Mouse (Mus musculus) large intestine, adult 2 months (tissue): ENCODE data around the gene Sgtb. TPM values are rescaled to one million over a fixed set of nuclear protein-coding genes. Genes with fewer than 3 reads are reported as not detected.

Experiments
- DNase-seq: peaks from one replicate; pipeline ENCODE4 v3.0.0-alpha.2; 2012; ENCODE audit warnings: low read depth, low spot score
- WGBS: fragments of 180-500 bp; shearing (Covaris S2); methylation state at CpG from one replicate; pipeline ENCODE4 v1.1.7; 2018; 5-methylcytosine and 5-hydroxymethylcytosine counted together
- polyA plus RNA-seq: library from polyadenylated mRNA; depleted of rRNA; stranded (reverse); fragments of >200 nt; gene quantifications from 2 replicates; pipeline ENCODE4 v1.2.3, GENCODE M21; 2012; rRNA removed

Sgtb gene
- 0.45 and 0.62 TPM in 2 replicates for polyA plus RNA-seq

DNA sequence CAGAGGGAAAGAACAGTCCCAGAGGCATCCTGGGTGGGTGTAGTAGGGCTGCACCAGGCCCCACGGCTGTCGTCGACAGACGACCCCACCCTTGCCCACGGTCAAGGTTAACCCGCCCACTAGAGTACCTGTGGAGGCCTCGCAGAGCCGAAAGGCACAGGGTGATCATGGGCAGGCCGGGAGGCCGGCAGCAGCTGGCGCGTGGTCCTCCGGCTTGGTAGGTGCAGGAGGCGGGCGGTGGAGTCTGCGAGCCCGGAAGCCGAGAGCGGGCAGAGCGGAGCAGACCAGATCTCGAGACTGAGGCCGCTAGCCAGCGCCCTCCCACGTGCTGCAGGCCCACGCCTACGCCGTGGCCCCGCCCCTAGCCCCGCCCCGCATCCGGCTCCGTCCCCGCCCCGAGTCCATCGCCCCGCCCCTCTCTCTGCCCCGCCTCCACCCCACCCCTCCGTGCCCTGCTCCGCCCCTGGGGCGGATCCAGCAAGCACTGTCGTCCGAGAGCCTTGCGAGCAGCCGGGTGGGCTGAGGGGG, at the start of gene Sgtb, which contains the start of gene Nln:
Gene Sgtb, plus strand, starts transcription at position 454 of the 528 bp plus-strand sequence.
Gene Nln, minus strand, starts transcription at position 327 of the 528 bp plus-strand sequence.
- WGBS: under 1% methylated on average over 43 of the region's 44 CpGs
- peak; percentile 24 for DNase-seq

DNA sequence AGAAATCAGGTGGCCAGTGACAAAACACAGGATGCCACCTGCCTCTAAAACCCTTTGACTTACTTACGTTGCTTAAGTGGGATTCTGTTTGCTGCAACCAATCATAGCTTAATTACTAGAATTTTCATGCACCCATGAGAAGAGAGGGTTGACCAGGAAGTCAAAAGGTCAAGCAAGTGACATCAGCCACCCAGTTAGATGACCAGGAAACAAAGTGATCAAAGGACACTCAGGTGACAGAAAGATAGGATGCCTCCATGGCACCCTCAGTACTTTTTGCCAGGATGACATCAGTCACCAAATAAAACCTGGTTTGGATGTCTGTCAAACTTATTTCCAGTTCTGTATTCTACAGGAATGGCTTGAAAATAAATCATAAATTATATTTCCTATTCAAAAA, 49.3 kb upstream of the Sgtb start:
- DNase-seq: no peak

DNA sequence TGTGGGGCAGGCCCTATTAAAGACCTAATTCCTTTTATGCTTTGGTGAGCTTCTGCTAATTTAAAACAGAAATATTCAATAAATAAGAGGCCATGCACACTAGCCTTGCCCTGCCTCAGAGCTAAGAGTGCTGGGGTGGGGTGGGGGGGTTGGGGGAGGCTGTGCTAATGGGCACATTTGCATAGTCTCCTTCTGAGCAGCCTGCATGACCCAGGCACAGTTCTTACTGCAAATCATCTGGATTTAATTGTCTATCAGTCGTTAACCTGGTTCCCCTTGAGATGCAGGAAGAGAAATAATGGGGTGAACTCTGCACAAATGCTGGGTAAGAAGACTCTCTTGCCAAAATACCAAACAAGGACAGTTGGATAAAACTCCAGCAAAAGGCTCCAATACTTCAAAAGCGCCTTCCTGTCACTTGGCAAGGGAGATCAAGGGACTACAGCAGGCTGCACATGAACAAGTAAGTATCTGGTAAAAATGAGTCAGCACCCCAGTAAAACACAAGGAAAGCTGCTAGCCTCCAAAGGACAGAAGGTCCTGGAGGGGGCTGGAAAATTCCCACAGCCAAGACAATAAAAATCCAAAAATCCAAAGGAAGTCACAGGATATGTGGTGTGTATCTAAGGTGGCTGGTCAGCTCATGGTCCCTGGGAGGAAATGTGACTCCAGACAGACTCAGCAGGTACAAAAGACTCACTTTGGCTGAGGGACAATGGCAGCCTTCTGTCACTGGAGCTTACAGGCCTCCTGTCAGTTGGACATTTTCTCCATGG, 47.4 kb upstream of the Sgtb start:
- 69% methylated on average over 2 of the region's 2 CpGs for WGBS
- DNase-seq: no peak

More for the DNA sequence above, 49.3 kb upstream of the Sgtb start:
- WGBS: 87% methylated on average over 1 of the region's 1 CpGs

DNA sequence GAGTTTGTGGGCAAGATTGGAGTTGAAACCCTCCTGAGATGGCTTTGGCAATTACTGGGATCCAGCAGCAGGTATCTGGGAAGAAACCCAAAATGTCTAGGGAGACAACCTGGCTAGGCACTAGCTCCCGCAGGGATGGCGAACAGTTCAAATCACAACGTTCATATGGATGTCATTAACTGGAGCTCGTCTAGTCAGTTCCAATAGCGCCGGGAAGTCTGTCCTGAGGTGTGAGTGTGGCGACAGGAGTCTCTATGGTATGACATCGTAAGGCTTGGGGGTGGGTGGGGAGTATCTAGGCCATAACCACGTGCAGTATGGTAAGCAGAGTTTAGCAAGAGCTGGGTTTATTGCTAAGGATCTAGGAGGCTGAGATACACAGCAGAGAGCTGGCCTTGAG, 46.5 kb upstream of the Sgtb start:
- no peak for DNase-seq
- WGBS: 84% methylated on average over 9 of the region's 9 CpGs

DNA sequence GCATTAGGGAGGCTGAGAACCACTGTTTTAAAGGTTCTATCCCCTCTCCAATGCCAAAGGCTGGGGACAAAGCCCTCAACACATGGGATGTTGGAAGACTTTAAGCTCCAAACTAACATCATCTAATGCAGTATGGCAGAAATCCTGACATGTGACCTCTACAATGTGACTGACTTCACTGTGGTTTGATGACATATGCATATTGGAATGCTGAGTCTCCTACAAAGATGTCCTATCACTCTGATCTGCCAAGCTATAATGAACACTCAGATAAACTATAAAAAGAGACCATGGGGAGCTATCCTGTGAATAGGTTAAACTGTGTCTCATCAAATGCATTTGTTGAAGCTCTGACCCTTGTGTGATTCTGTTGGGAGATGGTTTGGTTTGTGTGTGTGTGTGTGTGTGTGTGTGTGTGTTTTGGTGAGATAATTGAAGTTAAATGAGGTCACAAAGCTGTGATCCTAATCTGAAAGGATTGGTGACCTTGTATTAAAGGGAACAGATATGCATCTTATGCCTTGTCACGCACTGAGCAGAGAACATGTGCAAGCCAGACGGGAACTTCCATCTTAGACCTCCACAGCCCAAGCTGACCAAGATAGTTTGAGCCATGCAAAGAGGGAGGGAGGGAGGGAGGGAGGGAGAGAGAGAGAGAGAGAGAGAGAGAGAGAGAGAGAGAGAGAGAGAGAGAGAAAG, 43.7 kb upstream of the Sgtb start:
- WGBS: 92% methylated on average over 2 of the region's 2 CpGs
- no peak for DNase-seq

DNA sequence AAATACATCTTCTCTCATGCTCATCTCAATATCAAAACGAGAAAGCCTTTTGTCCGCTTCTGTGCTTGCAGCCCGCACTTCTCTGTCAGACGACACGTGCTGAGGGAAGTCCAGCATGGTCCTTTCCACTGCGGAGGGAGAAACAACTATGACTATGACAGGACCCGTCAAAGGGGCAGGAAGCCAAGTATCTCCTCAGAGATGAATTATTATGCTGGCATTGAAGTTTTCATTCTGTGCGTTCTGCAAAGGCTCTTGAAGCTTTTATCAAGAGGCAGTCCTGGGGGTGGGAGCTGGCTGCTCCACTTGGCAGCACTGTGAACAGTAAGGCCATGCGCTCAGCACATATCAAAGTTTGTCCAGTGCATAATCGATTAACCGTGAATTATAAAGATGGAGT, 40.3 kb upstream of the Sgtb start:
- WGBS: 82% methylated on average over 11 of the region's 11 CpGs
- no peak for DNase-seq

DNA sequence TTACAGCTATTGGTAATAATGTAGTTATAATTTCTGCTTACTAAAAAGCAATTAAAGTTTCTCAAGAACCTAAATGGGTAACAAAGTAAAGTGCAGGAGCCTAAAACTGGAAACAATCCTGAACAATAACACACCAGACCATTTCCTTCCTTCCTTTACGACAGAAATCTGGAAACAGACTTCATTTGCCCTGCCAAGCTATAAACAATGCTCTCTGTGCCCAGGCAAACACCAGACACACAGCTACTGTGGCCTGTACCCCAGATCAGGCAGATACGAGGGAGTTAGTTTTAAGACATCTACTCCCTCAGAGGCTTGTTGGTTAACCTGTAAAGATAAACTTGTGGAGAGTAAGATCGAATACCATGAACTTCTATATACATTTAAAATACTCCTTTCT, 38.8 kb upstream of the Sgtb start:
- no peak for DNase-seq
- 14% methylated on average over 3 of the region's 3 CpGs for WGBS

DNA sequence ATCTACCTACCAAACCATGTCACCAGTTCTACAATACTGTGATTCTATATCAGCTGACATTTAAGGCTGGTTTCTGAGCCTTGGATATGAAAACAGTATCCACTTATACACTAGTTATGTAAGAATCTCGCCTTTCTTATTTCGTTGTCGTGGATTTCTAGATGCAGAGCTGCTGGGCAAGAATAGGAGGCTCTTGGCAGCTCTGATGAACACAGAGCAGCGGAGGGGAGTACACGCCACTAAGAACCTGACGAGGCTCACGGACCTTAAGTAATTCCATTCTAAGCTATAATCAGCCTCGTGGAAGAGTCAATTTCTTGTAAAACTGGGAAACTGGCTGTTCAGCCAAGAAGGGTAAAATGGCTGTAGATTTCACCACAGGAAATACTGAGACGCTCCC, 37.2 kb upstream of the Sgtb start:
- 91% methylated on average over 9 of the region's 9 CpGs for WGBS
- DNase-seq: no peak

DNA sequence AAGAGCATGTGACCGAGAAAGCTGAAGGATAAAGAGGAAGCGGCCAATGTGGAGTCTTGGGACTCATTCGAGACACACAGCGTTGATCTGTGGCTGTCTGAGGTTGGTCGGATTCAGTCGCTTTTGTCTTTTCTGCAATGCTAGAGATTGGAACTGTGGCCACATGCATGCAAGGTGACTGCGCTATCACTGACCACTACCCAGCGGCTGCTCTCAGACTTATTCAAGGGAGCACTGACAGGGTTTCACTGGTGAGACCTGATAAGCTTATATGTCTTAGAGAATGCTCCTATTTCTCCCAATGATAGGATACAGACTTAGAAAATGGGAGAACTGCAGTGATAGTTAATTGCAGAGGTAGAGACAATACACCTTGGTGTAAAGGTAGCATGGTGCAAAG, 35.3 kb upstream of the Sgtb start:
- no peak for DNase-seq
- 98% methylated on average over 8 of the region's 8 CpGs for WGBS

DNA sequence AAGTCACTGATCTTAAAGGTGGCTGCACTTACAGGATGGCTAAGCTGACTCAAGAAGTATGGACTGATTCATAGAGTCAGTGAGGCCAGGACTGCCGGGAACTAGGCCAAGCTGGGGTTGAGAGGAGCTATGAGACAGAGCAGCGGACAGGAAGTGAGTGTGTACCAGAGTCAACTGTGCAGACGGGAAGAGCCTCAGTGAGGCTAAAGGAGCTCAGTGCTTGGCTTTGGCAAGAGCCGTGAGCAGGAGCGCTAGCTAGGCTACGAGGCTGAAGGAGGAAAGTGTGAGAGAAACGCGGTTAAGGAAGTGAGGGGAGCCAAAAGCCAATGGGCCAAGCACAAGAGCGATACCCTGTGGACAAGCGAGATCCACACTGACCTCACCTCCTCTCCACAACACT, 34.8 kb upstream of the Sgtb start:
- 68% methylated on average over 10 of the region's 10 CpGs for WGBS
- no peak for DNase-seq

DNA sequence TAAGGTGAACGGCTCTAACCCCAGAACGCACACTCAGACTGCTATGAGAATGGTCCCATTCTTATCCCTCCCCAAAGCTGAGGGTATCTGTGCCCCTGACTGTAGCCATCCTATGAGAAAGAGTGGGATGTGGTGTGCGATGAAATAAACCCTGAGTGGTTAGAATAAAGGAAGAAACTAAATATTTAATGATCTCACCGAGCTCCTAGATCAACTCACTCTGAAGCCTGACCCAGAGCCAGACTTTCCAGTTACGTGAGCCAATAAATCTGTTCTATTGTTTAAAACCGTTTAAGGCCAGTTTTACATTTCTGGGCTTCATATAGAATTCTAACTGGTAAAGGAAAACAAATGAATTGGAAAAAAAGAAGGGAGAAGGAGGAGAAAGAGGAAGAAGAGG, 32.5 kb upstream of the Sgtb start:
- WGBS: 47% methylated on average over 6 of the region's 6 CpGs
- no peak for DNase-seq

DNA sequence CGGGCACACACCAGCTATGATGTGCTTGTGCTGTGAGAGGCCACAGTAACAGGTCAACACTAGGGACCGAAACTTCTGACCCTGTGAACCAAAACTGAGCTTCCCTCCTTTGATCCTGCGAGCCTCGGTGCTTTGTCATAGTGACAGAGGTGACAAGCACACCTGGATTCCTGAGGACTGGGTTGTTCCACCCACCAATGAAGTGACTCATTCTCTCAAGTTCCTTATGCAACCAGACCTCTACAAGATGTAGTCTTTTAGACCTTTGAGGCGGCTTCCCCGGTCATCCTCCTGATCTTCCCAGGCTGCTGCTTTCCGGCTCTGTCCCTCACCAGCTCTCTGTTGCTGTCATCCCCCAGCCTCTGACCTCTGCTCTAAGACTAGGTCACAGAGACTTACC, 27.0 kb upstream of the Sgtb start:
- WGBS: 81% methylated on average over 7 of the region's 7 CpGs
- no peak for DNase-seq

DNA sequence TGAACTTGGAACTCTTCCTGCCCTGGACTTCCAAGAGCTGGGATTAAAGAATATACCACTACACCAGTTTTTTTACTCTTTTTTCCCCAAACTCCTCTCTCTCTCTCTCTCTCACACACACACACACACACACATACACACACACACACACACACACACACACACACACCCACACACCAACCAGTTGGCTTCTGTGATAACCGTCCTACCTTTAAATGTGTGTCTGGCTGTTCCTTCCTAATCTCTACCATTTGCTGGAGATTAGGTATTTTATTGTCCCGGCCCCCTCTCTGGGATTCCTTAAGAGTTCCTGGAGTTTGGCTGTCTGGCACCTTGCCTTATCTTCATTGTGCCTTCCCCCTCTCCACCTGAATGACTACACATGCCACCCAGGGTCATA, 24.9 kb upstream of the Sgtb start:
- 56% methylated on average over 2 of the region's 2 CpGs for WGBS
- DNase-seq: no peak

DNA sequence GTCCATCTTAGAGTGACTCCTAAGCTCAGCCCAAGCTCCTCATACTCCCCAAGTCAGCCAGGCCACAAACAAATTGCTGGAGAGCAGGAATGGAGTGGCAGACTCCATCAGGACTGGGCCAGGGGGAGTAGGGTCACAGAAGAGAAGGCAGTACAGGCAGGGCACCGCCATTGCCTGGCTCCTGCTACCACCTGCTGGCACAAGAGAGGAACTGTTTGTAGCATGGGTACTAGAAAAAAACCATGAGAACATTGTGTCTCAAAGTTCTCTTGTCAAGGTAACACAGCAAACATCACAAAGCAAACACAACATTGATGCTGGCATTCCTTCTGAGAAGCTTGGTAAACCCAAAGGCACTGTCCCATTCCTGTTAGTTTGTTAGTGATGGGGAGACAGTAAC, 20.2 kb upstream of the Sgtb start:
- WGBS: 7% methylated on average over 1 of the region's 1 CpGs
- no peak for DNase-seq

DNA sequence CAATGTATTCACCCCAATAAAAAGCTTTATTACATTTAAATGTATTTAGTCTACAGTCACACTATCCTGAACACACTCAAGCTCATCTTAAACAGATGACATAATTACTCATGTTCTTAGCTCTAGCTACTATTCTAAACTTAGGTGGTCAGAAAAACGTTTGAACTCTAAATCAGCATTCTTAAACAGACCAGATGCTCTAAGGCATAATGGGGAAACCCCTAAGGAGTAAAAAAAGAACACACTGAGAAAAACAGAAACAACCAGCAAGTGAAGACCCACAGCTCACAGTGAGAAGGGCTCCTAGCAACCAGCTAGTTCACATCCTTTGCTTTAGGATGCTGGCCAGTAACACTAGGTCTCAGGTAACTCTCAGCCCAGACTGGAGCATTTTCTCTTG, 17.8 kb upstream of the Sgtb start:
- 11% methylated on average over 1 of the region's 1 CpGs for WGBS
- no peak for DNase-seq

DNA sequence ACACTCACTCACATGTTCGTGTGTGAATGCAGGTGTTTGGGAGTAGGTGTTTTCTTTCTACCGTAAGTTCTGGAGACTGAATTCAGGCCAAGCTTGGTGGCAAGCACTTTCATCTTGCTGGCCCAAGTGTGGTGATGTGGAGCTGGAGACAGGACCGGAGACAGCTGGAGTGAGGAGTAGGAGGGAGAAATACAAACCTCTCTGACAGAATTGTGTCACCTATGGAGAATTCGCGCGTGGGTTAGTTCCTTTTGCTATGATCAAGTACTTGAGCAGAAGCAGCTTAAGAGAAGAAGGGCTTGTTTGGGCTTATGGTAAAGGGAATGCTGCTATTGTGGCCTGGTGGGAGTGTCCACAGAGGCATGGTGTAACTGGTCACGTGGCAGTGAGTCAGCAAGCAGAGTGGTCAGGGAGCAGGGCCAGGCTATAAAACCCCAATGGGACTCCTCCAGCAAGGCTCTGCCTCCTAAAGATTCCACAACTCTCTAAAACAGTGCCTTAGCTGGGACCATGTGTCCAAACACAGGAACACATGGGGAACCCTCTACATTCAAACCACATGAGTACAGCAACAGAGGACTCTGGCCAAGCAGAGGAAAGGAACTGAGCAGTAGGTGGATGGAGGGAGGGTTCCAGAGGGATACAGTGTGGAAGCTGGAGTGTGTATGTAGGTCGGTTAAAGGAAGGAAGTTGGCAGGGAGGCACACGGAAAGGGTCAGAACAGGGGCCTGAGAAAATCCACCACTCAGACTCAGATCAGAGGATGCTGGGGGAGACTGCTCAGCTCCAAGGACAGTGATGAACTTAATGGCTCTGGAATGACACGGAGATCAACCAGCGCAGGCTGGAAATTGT, 14.8 kb upstream of the Sgtb start:
- 76% methylated on average over 11 of the region's 11 CpGs for WGBS
- no peak for DNase-seq

DNA sequence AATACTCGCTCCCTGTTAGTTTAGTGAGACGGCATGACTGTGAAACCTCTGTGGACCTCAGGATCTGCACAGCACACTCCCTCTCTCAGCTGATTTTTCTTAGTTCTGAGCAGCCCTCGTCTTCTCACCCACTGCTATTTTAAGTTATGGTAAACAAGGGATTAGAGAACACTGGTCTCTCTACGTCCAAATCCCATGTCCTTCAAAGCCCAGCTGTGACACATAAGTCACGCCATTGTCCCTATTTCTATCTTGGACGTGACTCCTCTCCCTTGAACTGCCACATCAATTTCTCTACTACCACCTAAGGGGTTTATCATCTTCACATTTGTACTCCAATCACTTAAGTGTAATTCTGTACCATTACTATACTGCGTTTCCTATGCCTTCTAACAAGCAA, 13.6 kb upstream of the Sgtb start:
- WGBS: 75% methylated on average over 7 of the region's 7 CpGs
- no peak for DNase-seq

DNA sequence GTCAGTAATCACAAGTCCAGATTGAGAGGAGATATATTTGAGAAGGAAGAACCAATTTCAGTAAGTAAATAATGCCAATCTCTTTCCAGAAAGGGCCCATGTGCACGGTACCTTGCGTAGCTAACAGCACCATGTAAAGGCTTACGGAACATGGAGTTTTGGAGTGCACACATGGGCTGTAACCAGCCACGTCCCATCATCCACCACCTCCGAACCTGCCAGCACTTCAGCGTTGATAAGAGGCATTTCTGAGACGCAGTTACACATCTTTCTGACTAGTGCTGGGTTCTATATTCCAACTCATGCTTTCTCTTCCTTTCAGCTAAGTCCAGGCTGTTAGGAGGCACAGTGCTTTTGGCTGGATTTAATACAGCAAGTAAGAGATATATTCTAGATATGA, 12.4 kb upstream of the Sgtb start:
- no peak for DNase-seq
- WGBS: 97% methylated on average over 7 of the region's 7 CpGs

DNA sequence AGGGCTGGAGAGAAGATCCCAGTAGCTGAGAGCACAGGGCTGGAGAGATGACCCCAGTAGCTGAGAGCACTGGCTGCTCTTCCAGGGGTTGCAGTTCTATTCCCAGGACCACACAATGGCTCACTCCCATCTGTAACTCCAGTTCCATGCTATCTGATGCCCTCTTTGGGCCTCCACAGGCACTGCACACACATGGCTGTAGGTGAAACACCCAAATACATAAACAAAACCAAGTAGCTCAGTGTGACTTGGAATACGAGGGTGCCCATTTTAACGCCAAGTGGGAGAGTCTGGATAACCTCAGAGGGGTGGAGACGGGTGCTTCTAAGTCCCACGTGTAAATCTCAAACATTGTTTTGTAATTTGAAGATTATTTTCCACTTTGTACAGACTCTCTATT, 9.1 kb upstream of the Sgtb start:
- no peak for DNase-seq
- WGBS: 89% methylated on average over 4 of the region's 4 CpGs

DNA sequence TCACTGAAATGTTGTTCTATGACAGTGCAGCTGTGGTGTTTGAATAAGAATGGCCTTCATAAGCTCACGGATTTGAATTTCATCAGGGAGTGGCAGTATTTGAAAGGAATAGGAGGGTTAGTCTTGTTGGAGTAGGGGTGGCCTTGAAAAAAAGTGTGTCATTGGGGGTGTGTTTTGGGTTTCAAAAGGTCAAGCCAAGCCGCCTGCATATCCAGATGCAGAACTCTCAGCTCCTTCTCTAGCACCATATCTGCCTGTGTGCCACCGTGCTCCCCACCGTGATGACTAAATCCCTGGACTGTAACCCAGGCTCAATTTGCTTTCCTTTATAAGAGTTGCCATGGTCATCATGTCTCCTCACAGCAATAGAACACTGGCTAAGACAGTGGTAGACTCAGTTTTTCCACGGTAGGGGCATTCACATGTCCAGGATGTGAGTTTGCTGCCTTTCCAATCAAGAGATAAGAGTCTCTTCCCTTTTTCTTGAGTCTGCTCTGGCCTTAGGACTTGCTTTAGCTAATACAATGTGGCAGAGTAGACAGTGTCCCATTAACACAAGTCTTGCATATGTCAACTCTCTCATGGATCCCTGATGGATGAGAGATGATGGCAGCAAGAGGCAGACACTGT, 7.8 kb upstream of the Sgtb start:
- DNase-seq: no peak
- WGBS: 83% methylated on average over 5 of the region's 5 CpGs
